Comparison of ENCODE assay signal across 8 mouse cellular contexts in genomic region chr11:106276454-106276853, GRCm38 (mm10). TPM values are rescaled to one million over a fixed set of nuclear protein-coding genes. Genes with fewer than 3 reads are reported as not detected.
DNase-seq lines count a peak whose midpoint lies in the region; ATAC-seq lines count a peak whose summit lies in the region.

Tcam1 (plus strand) TSS chr11:106276672.

- intact Hi-C loops in left cerebral cortex, postnatal 4 days (cut with DNase I), result no loop called here

- H3K4me1 ChIP-seq in embryonic facial prominence, embryonic 11.5 days (ENCODE audit: control insufficient read depth, insufficient read depth, low read length), result no peaks in the 10 kb centered on the region
- peaks cover 22% of the 10 kb centered on the region for H3K4me1 ChIP-seq in midbrain, embryonic 12.5 days

- no peaks in the 10 kb centered on the region for H3K9me3 ChIP-seq in embryonic facial prominence, embryonic 11.5 days (replicated peaks; ENCODE audit: control insufficient read depth, low read length)
- H3K9me3 ChIP-seq in midbrain, embryonic 12.5 days, result no peaks in the 10 kb centered on the region

- WGBS in embryonic facial prominence, embryonic 11.5 days, result 11% methylated on average over 25 of the region's 25 CpGs
- WGBS in midbrain, embryonic 12.5 days, result 10% methylated on average over 25 of the region's 25 CpGs

- DNase-seq in adrenal gland, postnatal 14 days, result peak; percentile 96
- DNase-seq in embryonic facial prominence, embryonic 11.5 days (ENCODE audit: low spot score), result peak; percentile 96
- peak; percentile 99 for DNase-seq in heart, adult 11 months
- DNase-seq in kidney, adult 11 months, result peak; percentile 90
- DNase-seq in left cerebral cortex, postnatal 4 days, result peak; percentile 93
- peak; percentile 98 for DNase-seq in skeletal muscle tissue, adult 2 months (ENCODE audit: low read depth, low spot score)
- DNase-seq in adipocyte (ENCODE audit: low spot score), result no peak

- no peak within 1 kb of the TSS for H3K4me3 ChIP-seq in embryonic facial prominence, embryonic 11.5 days (ENCODE audit: low read depth, low read length)
- peak within 1 kb of the TSS; percentile 10; the same call in 1 of the 2 replicates for H3K4me3 ChIP-seq in midbrain, embryonic 12.5 days

- peak within 1 kb of the TSS; percentile 13; the same call in 1 of the 2 replicates for H3K4me2 ChIP-seq in embryonic facial prominence, embryonic 11.5 days (ENCODE audit: low read depth, low read length)
- peak within 1 kb of the TSS; percentile 41 for H3K4me2 ChIP-seq in midbrain, embryonic 12.5 days (replicated peaks)

- no peak within 1 kb of the TSS for H3K9ac ChIP-seq in embryonic facial prominence, embryonic 11.5 days (replicated peaks; ENCODE audit: low read length)
- H3K9ac ChIP-seq in midbrain, embryonic 12.5 days (replicated peaks), result no peak within 1 kb of the TSS

- H3K27ac ChIP-seq in embryonic facial prominence, embryonic 11.5 days (replicated peaks; ENCODE audit: low read depth, low read length), result no peak within 1 kb of the TSS
- no peak within 1 kb of the TSS for H3K27ac ChIP-seq in midbrain, embryonic 12.5 days (replicated peaks)

- no peaks in the 10 kb centered on the region for H3K36me3 ChIP-seq in embryonic facial prominence, embryonic 11.5 days (replicated peaks; ENCODE audit: control insufficient read depth, insufficient read depth, low read depth, low read length)
- H3K36me3 ChIP-seq in midbrain, embryonic 12.5 days, result no peaks in the 10 kb centered on the region

- no peaks in the 10 kb centered on the region for H3K27me3 ChIP-seq in embryonic facial prominence, embryonic 11.5 days (ENCODE audit: control insufficient read depth, insufficient read depth, low read length)
- peaks cover 10% of the 10 kb centered on the region for H3K27me3 ChIP-seq in midbrain, embryonic 12.5 days

- no peak for ATAC-seq in embryonic facial prominence, embryonic 11.5 days (replicated peaks; ENCODE audit: insufficient number of reproducible peaks, low FRiP score, low TSS enrichment, low read depth)
- ATAC-seq in midbrain, embryonic 12.5 days (ENCODE audit: low FRiP score, low read depth), result peak; percentile 31

RNA-seq across cellular contexts. Expression of gene Tcam1, which starts in this region (rescaled TPM):
- 0.11 and 0.23 TPM in 2 replicates for total RNA-seq in adrenal gland, postnatal 14 days (2021)
- 0.13 and 0.15 TPM in 2 replicates for polyA plus RNA-seq in embryonic facial prominence, embryonic 11.5 days (2014; fragmentation: Nextera tagmentation; extraction: Ambion mirVana)
- under 1 TPM; 0.18 to 0.28 TPM for total RNA-seq in left cerebral cortex, postnatal 4 days (2021)
- polyA plus RNA-seq in midbrain, embryonic 12.5 days (2016; fragmentation: Nextera tagmentation; extraction: Ambion mirVana), result 0.17 and 0.24 TPM in 2 replicates

Comparison
In these comparisons a context has a peak if more than half of its experiments do, and no peak if none do; other contexts are left out.
1. Peak in DNase-seq in adrenal gland, postnatal 14 days; RNA of the gene not detected or under 1 TPM.
2. Peak in DNase-seq and H3K4me2 ChIP-seq in embryonic facial prominence, embryonic 11.5 days; RNA of the gene not detected or under 1 TPM.
3. Peak in DNase-seq in left cerebral cortex, postnatal 4 days; RNA of the gene not detected or under 1 TPM.
4. Peak in ATAC-seq, H3K4me3 ChIP-seq and H3K4me2 ChIP-seq in midbrain, embryonic 12.5 days; RNA of the gene not detected or under 1 TPM.